Mouse (Mus musculus) mature B cell (primary cell): ENCODE results near the gene Igfbp1.

ENCODE experiments used
- in situ Hi-C: fragments of 300-500 bp; cut with MboI; formaldehyde crosslinking; loops from 2 replicates; pipeline ENCODE4 v1.14.3; 2019

Gene Igfbp1

DNA sequence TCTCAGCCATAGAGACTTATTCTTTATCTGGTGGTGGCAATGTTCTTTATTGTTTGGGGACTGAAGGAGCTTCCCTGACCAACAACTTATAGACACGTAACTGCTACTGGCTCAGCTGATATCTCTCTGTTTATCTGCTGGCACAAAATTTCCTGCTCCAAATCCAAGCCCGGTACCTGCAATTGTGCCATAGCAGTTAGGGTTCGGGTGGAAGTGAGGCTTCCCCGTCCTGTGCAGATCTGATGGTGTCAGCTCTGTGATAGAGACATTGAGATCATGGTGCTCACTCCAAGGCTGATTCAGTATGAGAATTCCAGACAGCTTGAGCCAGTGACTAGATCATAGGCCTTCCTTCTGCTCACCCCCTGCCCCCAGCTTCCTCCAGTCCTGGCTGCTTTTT lies 34.4 kb downstream of the Igfbp1 start:
- in situ Hi-C loops: no loop called here

DNA sequence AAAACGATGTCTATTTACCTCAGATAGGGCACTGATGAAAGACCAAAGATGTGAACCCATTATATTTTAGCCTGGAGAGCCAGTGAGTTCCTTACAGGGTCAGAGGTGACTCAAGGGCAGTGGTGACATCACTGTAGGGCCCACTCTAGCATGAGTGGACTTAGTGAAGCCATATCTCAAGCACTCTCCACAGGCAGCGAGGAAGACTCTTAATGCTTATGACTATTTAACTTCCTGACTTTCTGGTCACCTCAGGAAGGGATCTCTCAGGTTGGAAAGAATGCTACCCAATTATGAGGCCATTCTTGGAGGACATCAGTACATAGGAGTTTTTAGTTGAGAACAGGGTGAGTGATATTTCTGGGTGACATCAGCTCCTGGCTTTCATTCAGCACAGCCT lies 35.8 kb downstream of the Igfbp1 start:
- in situ Hi-C loops: no loop called here

DNA sequence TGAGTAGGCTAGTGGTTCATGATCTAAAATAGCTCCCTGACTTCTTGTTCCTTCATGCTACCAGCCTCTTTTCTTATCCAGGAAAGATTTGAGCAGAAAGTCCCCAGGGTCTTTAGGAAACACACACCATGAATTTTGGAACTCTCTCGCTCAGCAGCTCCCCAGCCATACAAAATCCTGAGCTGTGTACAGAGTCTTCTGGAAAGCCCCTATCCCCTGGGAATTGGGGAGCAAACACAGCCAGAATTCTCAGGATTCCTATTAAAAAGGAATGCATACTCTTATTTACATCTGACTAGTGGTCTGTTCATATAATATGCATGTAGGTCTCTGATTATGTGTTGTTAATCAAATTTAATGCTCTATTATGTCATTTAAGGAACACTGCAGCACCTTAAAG lies 36.9 kb downstream of the Igfbp1 start:
- in situ Hi-C loops: no loop called here

DNA sequence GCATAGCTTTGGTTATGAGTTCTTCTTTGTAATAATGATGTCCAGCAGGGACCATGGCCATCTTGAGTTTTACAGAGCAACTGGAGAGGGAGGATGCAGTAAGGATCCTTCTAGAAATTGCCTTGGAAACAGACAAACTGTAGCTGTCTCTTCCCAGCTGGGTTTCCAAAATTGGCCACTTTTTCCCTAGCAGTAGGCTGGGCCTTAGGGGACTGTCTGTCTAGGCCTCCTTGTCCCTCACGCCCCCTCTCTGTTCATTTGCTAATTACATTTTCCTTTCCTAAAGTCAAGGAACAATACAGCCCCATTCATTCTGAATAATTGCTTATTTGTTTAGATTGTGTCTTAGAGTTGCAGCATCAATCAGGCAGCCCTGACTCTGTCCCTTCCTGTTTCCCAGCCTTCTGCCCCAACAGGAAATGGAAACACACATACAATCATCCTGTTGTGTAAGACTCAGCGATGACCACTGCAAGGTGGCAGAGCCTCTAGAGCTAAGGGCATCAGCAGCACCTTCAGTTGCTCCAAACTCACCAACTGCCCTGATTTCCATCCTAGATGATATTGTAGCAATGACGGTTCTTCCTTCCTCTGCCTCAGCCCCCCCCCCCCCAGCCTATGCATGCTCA lies 37.5 kb downstream of the Igfbp1 start:
- in situ Hi-C loops: no loop called here

DNA sequence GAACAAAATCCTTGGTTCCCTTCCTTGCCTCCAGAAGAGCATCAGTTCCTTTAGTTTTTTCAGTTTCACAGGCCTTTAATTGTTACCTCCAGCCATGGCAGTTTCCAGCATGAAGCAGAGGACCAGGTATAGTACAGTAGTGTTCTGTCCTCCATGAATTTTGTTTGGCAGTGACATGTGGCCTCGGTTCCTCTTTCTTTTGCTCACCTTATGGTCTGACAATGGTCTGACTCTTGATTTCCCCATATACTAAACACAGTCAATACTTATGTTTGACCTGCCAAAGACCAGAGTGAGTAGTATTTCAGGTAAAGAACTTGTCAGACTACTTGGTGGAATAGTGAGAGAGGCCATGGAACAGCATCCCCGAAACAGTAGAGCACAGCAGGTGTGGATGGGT lies 39.2 kb downstream of the Igfbp1 start:
- in situ Hi-C loops: no loop called here

DNA sequence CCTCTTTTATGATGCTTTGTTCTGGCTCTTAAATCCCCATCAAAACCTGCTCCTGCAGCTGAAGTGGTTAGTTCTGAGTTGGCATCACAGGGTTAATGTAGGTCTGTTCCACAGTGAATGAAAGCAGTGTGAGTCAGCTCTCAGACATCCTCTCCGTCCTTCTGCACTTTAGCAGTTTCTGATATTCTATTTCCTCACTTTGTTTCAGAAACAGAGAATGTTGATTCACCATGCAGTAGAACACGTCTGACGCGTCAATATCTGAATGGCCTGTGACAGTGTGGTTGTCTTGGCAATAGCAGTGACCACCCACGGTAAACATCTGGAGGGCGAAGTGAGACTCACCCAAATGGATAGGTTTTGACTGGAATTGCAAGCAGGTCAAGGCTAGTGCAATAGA lies 40.1 kb downstream of the Igfbp1 start:
- in situ Hi-C loops: no loop called here

DNA sequence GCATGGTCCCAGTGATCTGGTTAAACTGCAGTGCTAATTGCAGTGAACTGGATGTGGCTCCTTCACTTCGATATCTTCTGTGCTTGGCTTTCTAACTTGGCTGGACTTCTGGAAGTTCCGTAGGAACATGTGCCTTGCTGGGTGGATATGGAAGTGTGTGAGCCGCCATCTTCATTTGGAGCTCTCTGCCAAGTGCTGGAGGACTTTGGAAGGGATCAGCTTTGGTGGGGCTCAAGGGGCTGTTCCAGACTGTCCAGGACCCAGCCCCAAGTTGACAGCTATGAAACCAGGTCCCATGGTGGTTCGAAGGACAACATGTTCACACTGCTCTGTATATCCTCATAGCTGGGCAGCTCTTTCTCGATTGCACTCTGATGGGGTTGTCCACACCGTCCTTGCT lies 41.0 kb downstream of the Igfbp1 start:
- in situ Hi-C loops: no loop called here

DNA sequence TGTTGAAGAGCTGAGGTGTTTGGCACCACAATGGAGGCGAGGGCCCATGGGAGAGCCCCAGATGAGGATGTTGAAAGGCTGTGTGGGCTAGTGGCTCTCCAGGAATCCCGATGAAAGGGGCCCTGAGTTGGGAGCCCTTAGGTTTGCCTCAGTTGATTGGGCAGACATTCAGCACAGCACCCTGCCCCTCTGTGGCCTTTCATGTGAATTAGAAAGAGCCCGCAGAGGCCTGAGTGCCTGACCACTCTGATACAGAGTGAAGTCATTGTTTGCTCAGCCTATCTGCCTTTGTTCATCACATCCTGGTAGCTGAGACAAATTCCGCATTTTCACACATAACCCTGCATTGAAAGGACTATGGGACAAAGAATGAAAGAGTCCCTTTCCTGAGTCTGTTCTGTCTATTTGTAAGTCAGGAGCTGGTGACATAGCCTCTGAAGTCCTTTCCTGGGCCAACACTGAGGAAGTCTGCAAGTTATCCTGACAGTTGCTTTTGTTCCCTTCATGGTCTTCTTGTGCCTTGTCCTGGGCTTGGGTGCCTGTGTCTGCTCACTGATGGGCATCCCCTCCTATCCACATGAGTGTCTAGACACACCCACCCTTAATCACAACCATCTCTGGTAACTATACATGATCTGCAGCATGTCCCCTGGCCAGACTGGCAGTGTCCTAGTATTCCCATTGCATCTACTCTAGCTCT lies 41.6 kb downstream of the Igfbp1 start:
- in situ Hi-C loops: no loop called here

DNA sequence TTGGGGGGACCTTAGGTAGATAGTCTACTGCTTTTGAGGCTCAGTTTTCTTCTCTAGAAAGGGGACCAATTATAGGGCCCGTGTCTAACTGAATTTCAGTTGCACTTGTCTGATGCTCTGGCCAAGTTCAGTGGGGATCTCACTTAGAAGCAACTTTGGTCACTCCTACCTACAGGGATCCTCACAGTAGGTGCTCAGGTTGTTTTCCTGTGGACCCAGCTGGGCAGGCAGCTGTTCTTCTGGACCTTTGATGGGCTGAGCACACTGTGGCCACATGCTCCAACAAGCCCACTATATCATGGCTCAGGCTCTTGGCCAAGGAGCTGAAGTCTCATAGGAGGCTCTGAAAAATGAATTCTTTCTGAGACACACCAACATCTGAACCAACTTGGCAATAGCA lies 47.2 kb downstream of the Igfbp1 start:
- in situ Hi-C loops: no loop called here

DNA sequence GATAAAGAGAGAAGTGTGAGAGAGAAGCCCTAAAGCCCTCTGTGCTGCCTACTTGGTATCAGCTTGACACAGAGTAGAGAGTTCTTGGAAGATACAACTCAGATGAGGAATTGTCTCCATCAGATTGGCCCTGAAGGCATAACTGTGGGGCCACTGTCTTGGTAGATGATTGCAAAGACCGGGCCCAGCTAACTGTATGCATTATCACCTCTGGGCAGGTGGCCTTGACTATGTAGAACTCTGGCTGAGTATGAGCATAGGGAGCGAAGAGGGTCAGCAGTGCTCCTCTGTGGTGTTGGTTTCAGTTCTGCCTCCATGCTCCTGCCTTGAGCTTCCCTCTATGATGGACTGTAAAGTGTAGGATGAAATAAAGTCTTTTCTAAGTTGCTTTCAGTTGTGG lies 52.8 kb downstream of the Igfbp1 start:
- in situ Hi-C loops: no loop called here

DNA sequence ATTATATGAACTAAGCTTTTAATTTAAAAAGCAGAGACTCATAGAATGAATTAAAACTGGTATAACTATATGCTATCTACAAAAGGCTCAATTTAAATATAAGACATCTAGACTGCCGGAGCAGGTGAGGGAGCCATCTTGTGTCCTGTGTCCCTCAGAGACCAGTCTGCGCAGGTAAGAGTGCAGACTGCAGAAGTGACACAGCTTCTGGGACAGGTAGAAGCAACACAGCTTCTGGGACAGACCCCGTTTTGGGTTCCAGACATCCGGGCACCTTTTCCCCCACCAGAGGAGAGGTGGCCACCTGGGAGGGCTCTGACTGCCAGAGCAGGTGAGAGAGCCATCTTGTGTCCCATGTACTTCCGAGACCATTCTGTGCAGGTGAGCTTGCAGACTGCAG lies 53.3 kb downstream of the Igfbp1 start:
- in situ Hi-C loops: no loop called here
